Mouse (Mus musculus) forebrain, embryonic 16.5 days (tissue): ENCODE data around the gene Zfp39. TPM values are rescaled to one million over a fixed set of nuclear protein-coding genes. Genes with fewer than 3 reads are reported as not detected.
"Not testable (repeated sequence)": the region's sequence is repeated elsewhere in the genome, so short reads cannot be mapped to it uniquely, and the experiment has no call there.

Experiments used
- ATAC-seq: fragments of 200-750 bp; cut with Nextera tagmentation; 2 replicates; pipeline ENCODE4 v1.8.0; 2017; ENCODE audit warnings: mild to moderate bottlenecking, moderate library complexity
- H3K27ac ChIP-seq: fragments of 300-500 bp; sonication (generic); 2 replicates; pipeline ENCODE4 v1.5.1; 2014; ENCODE audit warnings: low read length, control low read depth
- H3K27me3 ChIP-seq: fragments of 300-500 bp; sonication (generic); replicated peaks from 2 replicates; pipeline ENCODE4 v1.6.1; 2014; ENCODE audit warnings: low read length; ENCODE audit not compliant: control insufficient read depth, insufficient read depth
- H3K36me3 ChIP-seq: fragments of 300-500 bp; sonication (generic); 2 replicates; pipeline ENCODE4 v1.6.1; 2014; ENCODE audit not compliant: control insufficient read depth, insufficient read depth
- H3K4me1 ChIP-seq: fragments of 300-500 bp; sonication (generic); replicated peaks from 2 replicates; pipeline ENCODE4 v1.6.1; 2014; ENCODE audit warnings: low read length; ENCODE audit not compliant: control insufficient read depth, insufficient read depth
- H3K4me2 ChIP-seq: fragments of 300-500 bp; sonication (generic); 2 replicates; pipeline ENCODE4 v1.6.1; 2014; ENCODE audit warnings: mild to moderate bottlenecking, low read length, control low read depth
- H3K4me3 ChIP-seq: fragments of 300-500 bp; sonication (generic); replicated peaks from 2 replicates; pipeline ENCODE4 v1.5.1; 2014; ENCODE audit warnings: mild to moderate bottlenecking, low read length, control low read depth
- H3K9ac ChIP-seq: fragments of 300-500 bp; sonication (generic); replicated peaks from 2 replicates; pipeline ENCODE4 v1.6.1; 2014; ENCODE audit warnings: low read depth, low read length, control low read depth
- H3K9me3 ChIP-seq: fragments of 300-500 bp; sonication (generic); 2 replicates; pipeline ENCODE4 v1.6.1; 2016; ENCODE audit warnings: low read length; ENCODE audit not compliant: control insufficient read depth
- WGBS: fragments of 180-500 bp; shearing (Covaris S2); extraction: QIAGEN DNeasy Blood & Tissue Kit; methylation state at CpG from one replicate; pipeline ENCODE4 v1.1.7; 2014; 5-methylcytosine and 5-hydroxymethylcytosine counted together
- polyA plus RNA-seq: library from polyadenylated mRNA; unstranded; fragments of >200 nt; fragmentation: Nextera tagmentation; extraction: Ambion mirVana; gene quantifications from 2 replicates; pipeline ENCODE4 v1.2.1, GENCODE M21; 2015

Gene Zfp39
- polyA plus RNA-seq, 1 experiment from 2014 or later: 8.1 TPM

- Histone ChIP-seq H3K27ac (no peak overlapping the region), H3K4me1 (no peaks in the 10 kb centered on the region), H3K36me3 (peaks cover 52% of the 10 kb centered on the region), H3K4me3 (no peak overlapping the region), H3K9me3 (peaks cover 15% of the 10 kb centered on the region), H3K9ac (no peak overlapping the region), H3K4me2 (no peak overlapping the region), H3K27me3 (0 out of 2 replicates have a peak, but pooled peaks cover 3% of the 10 kb centered on the region)
- no peak for ATAC-seq
- 97% methylated on average over 8 of the region's 8 CpGs for WGBS
These were observed 43.3 kb downstream of the Zfp39 start for GRCm38 (mm10) chr11:58860744-58861143.

- no peaks in the 10 kb centered on the region for H3K27me3 ChIP-seq
- no peak overlapping the region for H3K9ac ChIP-seq
- no peak overlapping the region for H3K27ac ChIP-seq
- peaks cover 11% of the 10 kb centered on the region for H3K4me1 ChIP-seq
- no peak overlapping the region for H3K4me2 ChIP-seq
- WGBS: 66% methylated on average over 2 of the region's 2 CpGs
- H3K36me3 ChIP-seq: peaks cover 20% of the 10 kb centered on the region
- H3K9me3 ChIP-seq: no peaks in the 10 kb centered on the region
- ATAC-seq: no peak
- no peak overlapping the region for H3K4me3 ChIP-seq
These were observed 54.3 kb downstream of the Zfp39 start for GRCm38 (mm10) chr11:58849731-58850130.

GRCm38 (mm10) chr11:58847636-58848035, 56.4 kb downstream of the Zfp39 start:
- 51% methylated on average over 9 of the region's 9 CpGs for WGBS
- no peak; the same call in 1 of the 2 replicates for ATAC-seq
- Histone ChIP-seq H3K27me3 (no peaks in the 10 kb centered on the region), H3K4me3 (peak overlapping the region; percentile 68), H3K9me3 (no peaks in the 10 kb centered on the region), H3K4me1 (peaks cover 11% of the 10 kb centered on the region), H3K27ac (no peak overlapping the region), H3K36me3 (peaks cover 16% of the 10 kb centered on the region), H3K9ac (peak overlapping the region; percentile 85), H3K4me2 (peak overlapping the region; percentile 67)

GRCm38 (mm10) chr11:58846919-58847461, 57.0 kb downstream of the Zfp39 start, which contains the start of gene Gm12258:
Gene Gm12258 (plus strand): TSS chr11:58847158.
- ATAC-seq: peak; percentile 100
- H3K9me3 ChIP-seq: no peaks in the 10 kb centered on the region
- H3K27me3 ChIP-seq: no peaks in the 10 kb centered on the region
- under 1% methylated on average over 24 of the region's 24 CpGs for WGBS
- peak within 1 kb of the TSS; percentile 68 for H3K4me3 ChIP-seq
- H3K4me2 ChIP-seq: peak within 1 kb of the TSS; percentile 67
- H3K9ac ChIP-seq: peak within 1 kb of the TSS; percentile 85
- H3K27ac ChIP-seq: peak within 1 kb of the TSS; percentile 68
- peaks cover 11% of the 10 kb centered on the region for H3K4me1 ChIP-seq
- H3K36me3 ChIP-seq: peaks cover 16% of the 10 kb centered on the region

DNA sequence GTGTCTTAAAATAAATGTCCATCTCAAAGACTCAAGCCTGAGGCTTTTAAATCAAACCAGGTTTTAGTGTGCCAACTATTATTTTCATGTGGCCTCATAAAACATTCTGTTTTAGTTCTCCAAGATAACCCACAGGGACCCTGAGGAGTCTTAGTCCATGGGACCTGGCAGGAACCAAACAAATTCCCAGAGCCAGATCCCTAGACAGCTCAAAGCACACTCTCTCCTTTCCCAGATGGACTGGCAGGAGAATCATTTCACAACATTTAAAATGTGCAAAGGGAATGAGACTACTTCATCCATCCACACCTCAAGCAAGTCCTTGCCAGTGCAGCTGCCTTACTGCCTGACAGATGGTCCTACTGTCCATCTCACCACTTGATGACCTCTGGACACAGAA, 65.1 kb downstream of the Zfp39 start, which contains the start of gene Olfr311:
Olfr311 (plus strand) TSS at position 301 of the 400 bp plus-strand sequence.
- not testable (repeated sequence) for H3K9ac ChIP-seq, H3K4me3 ChIP-seq, H3K27ac ChIP-seq, H3K9me3 ChIP-seq, H3K4me1 ChIP-seq, H3K4me2 ChIP-seq, H3K36me3 ChIP-seq, ATAC-seq, H3K27me3 ChIP-seq

Other genes starting within 250 kb of the Zfp39 start
- not detected in 2 replicates for gene Olfr322, start 245.4 kb downstream of the Zfp39 start, polyA plus RNA-seq
- gene Olfr320, start 223.1 kb downstream of the Zfp39 start, polyA plus RNA-seq: not detected in 2 replicates
- gene Olfr319, start 205.1 kb downstream of the Zfp39 start, polyA plus RNA-seq: not detected in 2 replicates
- not detected in 2 replicates for gene Olfr318, start 180.2 kb downstream of the Zfp39 start, polyA plus RNA-seq
- gene Olfr317, start 165.0 kb downstream of the Zfp39 start, polyA plus RNA-seq: 0.16 TPM in 1 of 2 replicates, not detected in the other
- gene Olfr316, start 151.5 kb downstream of the Zfp39 start, polyA plus RNA-seq: not detected in 2 replicates
- not detected in 2 replicates for gene Olfr315, start 131.0 kb downstream of the Zfp39 start, polyA plus RNA-seq
- gene Olfr314, start 121.3 kb downstream of the Zfp39 start, polyA plus RNA-seq: not detected in 2 replicates
- 1.8 and 5.4 TPM in 2 replicates for gene Fam183b, start 102.3 kb downstream of the Zfp39 start, polyA plus RNA-seq
- not detected in 2 replicates for gene Olfr313, start 89.2 kb downstream of the Zfp39 start, polyA plus RNA-seq
- gene Olfr312, start 75.0 kb downstream of the Zfp39 start, polyA plus RNA-seq: not detected in 2 replicates
- gene Olfr311, start 65.0 kb downstream of the Zfp39 start, polyA plus RNA-seq: not detected in 2 replicates
- 25.1 and 25.9 TPM in 2 replicates for gene Gm12258, start 57.1 kb downstream of the Zfp39 start, polyA plus RNA-seq
- gene 2810021J22Rik, start 37.0 kb downstream of the Zfp39 start, polyA plus RNA-seq: 11.5 and 13.6 TPM in 2 replicates
- not detected in 2 replicates for gene Btnl10, start 13.7 kb upstream of the Zfp39 start, polyA plus RNA-seq
- 423 and 435 TPM in 2 replicates for gene Rnf187, start 34.7 kb upstream of the Zfp39 start, polyA plus RNA-seq
- 389 and 395 TPM in 2 replicates for gene Hist3h2ba, start 44.7 kb upstream of the Zfp39 start, polyA plus RNA-seq
- gene Hist3h2a, start 50.5 kb upstream of the Zfp39 start, polyA plus RNA-seq: 150 and 152 TPM in 2 replicates
- gene Trim17, start 50.5 kb upstream of the Zfp39 start, polyA plus RNA-seq: 1.8 and 2.0 TPM in 2 replicates
- gene Trim11, start 73.9 kb upstream of the Zfp39 start, polyA plus RNA-seq: 24.7 and 26.4 TPM in 2 replicates
- gene Obscn, start 232.2 kb upstream of the Zfp39 start, polyA plus RNA-seq: 0.11 and 0.25 TPM in 2 replicates